Mouse (Mus musculus): ENCODE results near the gene Arhgef2.

DNA sequence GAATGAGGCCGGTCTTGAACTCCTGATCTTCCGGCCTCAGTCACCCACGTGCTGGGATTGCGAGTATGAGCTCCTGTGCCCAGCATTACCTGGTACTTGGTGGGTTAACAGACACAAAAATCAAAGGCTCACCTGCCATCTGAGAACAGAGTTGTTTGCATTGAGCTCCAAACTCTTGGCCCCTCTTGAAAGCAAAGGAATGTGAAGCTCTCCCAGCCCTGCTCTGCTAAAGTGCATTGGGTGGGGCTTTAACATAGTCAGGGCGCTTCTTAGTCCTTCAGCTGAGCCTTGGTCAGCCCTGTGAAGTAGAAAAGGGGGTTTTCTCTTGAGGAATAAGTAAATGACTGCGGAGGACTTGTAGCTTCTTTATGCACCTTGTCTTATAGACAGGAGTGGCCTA, 20.0 kb upstream of the Arhgef2 start:
- TF ChIP-seq CTCF (IDR thresholded peaks at IDR 0.05; ENCODE audit: control insufficient read depth, insufficient read depth, low read length) (no peak), POLR2A (IDR thresholded peaks at IDR 0.05; ENCODE audit: borderline replicate concordance, control insufficient read depth, low read depth, low read length) (no peak)

Data from bone marrow, adult 2 months (tissue).